Comparison of ENCODE assay signal across 25 mouse cellular contexts in the genomic region with DNA sequence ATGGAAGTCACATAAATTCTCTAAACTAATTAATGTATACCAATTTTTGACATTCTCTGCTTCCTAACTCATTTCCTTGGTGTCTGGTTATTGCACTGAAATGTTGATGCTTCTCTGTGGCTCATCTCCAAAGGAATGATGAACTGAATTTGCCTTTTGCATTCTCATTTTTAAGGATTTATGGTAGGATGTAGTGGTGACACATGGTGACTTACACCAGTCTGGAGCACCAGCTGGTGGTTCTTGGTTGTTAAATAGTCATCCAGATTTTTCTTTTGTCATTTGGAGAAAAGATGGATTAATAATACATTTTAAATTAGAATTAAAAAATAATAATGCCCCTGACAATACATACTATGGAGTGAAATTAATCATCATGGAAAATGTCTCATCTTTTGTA.
A peak's percentile ranks its signal among the peaks of the same experiment; 100 is the strongest.
DNase-seq lines count a peak whose midpoint lies in the region; ATAC-seq lines count a peak whose summit lies in the region.
"Had no signal": no experiment of that assay in that cellular context is flagged by ENCODE, and none has a peak within 500 bp of the region (broad histone marks: within the 10 kb centered on the region; RNA-seq: fewer than 3 reads in every experiment).

No protein-coding gene starts in this region.

- peak; percentile 41 for DNase-seq in layer of hippocampus, adult 11-12 months (ENCODE audit: low spot score)
- no peak for DNase-seq in layer of hippocampus, postnatal 10 days (ENCODE audit: low spot score in 2 of 2)
- peak; percentile 33 to 37 for DNase-seq in layer of hippocampus, adult 8-10 months (ENCODE audit: low spot score in 2 of 2)
- peak; percentile 10 to 76 for DNase-seq in layer of hippocampus, postnatal 14 days (ENCODE audit: low spot score in 2 of 2)
- DNase-seq in adrenal gland, adult (ENCODE audit: inconsistent age in 2 of 2, low spot score in 1 of 2), result no peak
- DNase-seq in embryo, embryonic 11 days, result no peak
- DNase-seq: adrenal gland, postnatal 14 days; cerebellum, adult 18-20 months; cerebellum, adult 9-10 months; cerebellum, postnatal 14 days; gastrocnemius, postnatal 10 days; gastrocnemius, postnatal 36 days; heart, adult 2 months; heart, postnatal 14 days; heart, postnatal 4 days had no signal

- no peak overlapping the region for H3K4me3 ChIP-seq in hindbrain, embryonic 16.5 days (ENCODE audit: low read length)
- H3K4me3 ChIP-seq: embryonic facial prominence, embryonic 10.5 days; embryonic facial prominence, embryonic 13.5 days; erythroblast, embryonic 14.5 days; forebrain, embryonic 12.5 days; heart, adult 2 months; heart, embryonic 10.5 days; heart, embryonic 13.5 days had no signal

- no peaks in the 10 kb centered on the region for H3K27me3 ChIP-seq in hindbrain, embryonic 16.5 days (replicated peaks; ENCODE audit: control insufficient read depth, insufficient read depth, low read length)
- H3K27me3 ChIP-seq: embryonic facial prominence, embryonic 13.5 days; forebrain, embryonic 12.5 days; heart, embryonic 13.5 days had no signal

- H3K9me3 ChIP-seq in hindbrain, embryonic 16.5 days (ENCODE audit: control insufficient read depth, low read length), result no peaks in the 10 kb centered on the region
- H3K9me3 ChIP-seq: embryonic facial prominence, embryonic 10.5 days; embryonic facial prominence, embryonic 13.5 days; forebrain, embryonic 12.5 days; heart, embryonic 10.5 days; heart, embryonic 13.5 days had no signal

- ATAC-seq in hindbrain, embryonic 16.5 days, result no peak
- ATAC-seq: activated CD4-positive, CD25-positive, alpha-beta regulatory T cell, adult 4 months; forebrain, embryonic 16.5 days had no signal

- H3K4me1 ChIP-seq in hindbrain, embryonic 16.5 days (ENCODE audit: control insufficient read depth, insufficient read depth, low read depth, low read length), result no peaks in the 10 kb centered on the region
- H3K4me1 ChIP-seq: embryonic facial prominence, embryonic 10.5 days; embryonic facial prominence, embryonic 13.5 days; forebrain, embryonic 12.5 days; heart, embryonic 10.5 days; heart, embryonic 13.5 days had no signal

- H3K27ac ChIP-seq in hindbrain, embryonic 16.5 days (ENCODE audit: low read depth, low read length), result no peak overlapping the region
- H3K27ac ChIP-seq: embryonic facial prominence, embryonic 10.5 days; embryonic facial prominence, embryonic 13.5 days; forebrain, embryonic 12.5 days; heart, adult 2 months; heart, embryonic 10.5 days; heart, embryonic 13.5 days; hindbrain, embryonic 14.5 days had no signal

- no peaks in the 10 kb centered on the region for H3K36me3 ChIP-seq in hindbrain, embryonic 16.5 days (ENCODE audit: control insufficient read depth, insufficient read depth, low read length)
- H3K36me3 ChIP-seq: embryonic facial prominence, embryonic 10.5 days; embryonic facial prominence, embryonic 13.5 days; forebrain, embryonic 12.5 days; heart, embryonic 10.5 days; heart, embryonic 13.5 days had no signal

- H3K4me2 ChIP-seq in hindbrain, embryonic 16.5 days (ENCODE audit: low read length), result no peak overlapping the region
- H3K4me2 ChIP-seq: embryonic facial prominence, embryonic 13.5 days; forebrain, embryonic 12.5 days; heart, embryonic 13.5 days; hindbrain, embryonic 14.5 days had no signal

- no peak overlapping the region for H3K9ac ChIP-seq in hindbrain, embryonic 16.5 days (ENCODE audit: low read depth, low read length)
- H3K9ac ChIP-seq: embryonic facial prominence, embryonic 13.5 days; forebrain, embryonic 12.5 days; heart, embryonic 13.5 days; hindbrain, embryonic 14.5 days had no signal

Comparison
In these comparisons a context has a peak if more than half of its experiments do, and no peak if none do; other contexts are left out.
1. DNase-seq: peak in layer of hippocampus, adult 11-12 months (single experiment), layer of hippocampus, adult 8-10 months (2 of 2) and layer of hippocampus, postnatal 14 days (2 of 2); none in layer of hippocampus, postnatal 10 days (0 of 2), adrenal gland, adult (0 of 2) and embryo, embryonic 11 days (single experiment).